Mouse (Mus musculus): ENCODE data around the gene Spint4. TPM values are rescaled to one million over a fixed set of nuclear protein-coding genes. Genes with fewer than 3 reads are reported as not detected.
A peak's percentile ranks its signal among the peaks of the same experiment; 100 is the strongest.

Spint4 gene
- polyA plus RNA-seq, 1 experiment from 2014 or later: not detected

- no peak for ATAC-seq (replicated peaks)
- WGBS: 75% methylated on average over 3 of the region's 3 CpGs
- no peaks in the 10 kb centered on the region for H3K27me3 ChIP-seq (replicated peaks)
- no peak overlapping the region for H3K4me3 ChIP-seq
- no peak overlapping the region for H3K4me2 ChIP-seq
- H3K4me1 ChIP-seq: no peaks in the 10 kb centered on the region
- no peak overlapping the region for H3K27ac ChIP-seq
- no peaks in the 10 kb centered on the region for H3K9me3 ChIP-seq
- H3K36me3 ChIP-seq (replicated peaks): no peaks in the 10 kb centered on the region
- no peak overlapping the region for H3K9ac ChIP-seq
These were observed 39.2 kb downstream of the Spint4 start for GRCm38 (mm10) chr2:164737377-164738090.

- Histone ChIP-seq H3K4me1 (peaks cover 1% of the 10 kb centered on the region), H3K9me3 (no peaks in the 10 kb centered on the region), H3K36me3 (replicated peaks) (no peaks in the 10 kb centered on the region), H3K9ac (no peak overlapping the region), H3K4me3 (no peak overlapping the region), H3K4me2 (no peak overlapping the region), H3K27me3 (replicated peaks) (no peaks in the 10 kb centered on the region), H3K27ac (no peak overlapping the region)
- ATAC-seq (replicated peaks): no peak
- 65% methylated on average over 7 of the region's 7 CpGs for WGBS
These were observed 41.6 kb downstream of the Spint4 start for GRCm38 (mm10) chr2:164739876-164740275.

GRCm38 (mm10) chr2:164744987-164745386 is 46.7 kb downstream of the Spint4 start:
- peak overlapping the region; percentile 90 for H3K4me2 ChIP-seq
- H3K9me3 ChIP-seq: no peaks in the 10 kb centered on the region
- ATAC-seq (replicated peaks): no peak
- peak overlapping the region; percentile 84 for H3K4me3 ChIP-seq
- peaks cover 35% of the 10 kb centered on the region for H3K4me1 ChIP-seq
- H3K27ac ChIP-seq: 0 out of 2 replicates have a peak overlapping the region, but pooled peaks have one; percentile 78
- no peaks in the 10 kb centered on the region for H3K27me3 ChIP-seq (replicated peaks)
- peak overlapping the region; percentile 94 for H3K9ac ChIP-seq
- 76% methylated on average over 13 of the region's 13 CpGs for WGBS
- 0 out of 2 replicates have a peak, but pooled peaks cover 3% of the 10 kb centered on the region for H3K36me3 ChIP-seq (replicated peaks)

GRCm38 (mm10) chr2:164745843-164746479 is 47.7 kb downstream of the Spint4 start, which contains the start of the genes Wfdc3 and Dnttip1:
Gene Wfdc3, minus strand, starts transcription at chr2:164745931.
Gene Dnttip1, plus strand, starts transcription at chr2:164745983.
- H3K4me3 ChIP-seq: peak within 1 kb of the TSS; percentile 84
- peak within 1 kb of the TSS; percentile 78 for H3K27ac ChIP-seq
- 0% methylated on average over 67 of the region's 70 CpGs for WGBS
- H3K9ac ChIP-seq: peak within 1 kb of the TSS; percentile 94
- H3K9me3 ChIP-seq: no peaks in the 10 kb centered on the region
- peaks cover 35% of the 10 kb centered on the region for H3K4me1 ChIP-seq
- peak; percentile 90 for ATAC-seq (replicated peaks)
- 0 out of 2 replicates have a peak, but pooled peaks cover 3% of the 10 kb centered on the region for H3K36me3 ChIP-seq (replicated peaks)
- H3K27me3 ChIP-seq (replicated peaks): no peaks in the 10 kb centered on the region
- peak within 1 kb of the TSS; percentile 90 for H3K4me2 ChIP-seq

- Histone ChIP-seq H3K4me1 (peaks cover 35% of the 10 kb centered on the region), H3K4me3 (peak overlapping the region; percentile 84), H3K36me3 (replicated peaks) (0 out of 2 replicates have a peak, but pooled peaks cover 3% of the 10 kb centered on the region), H3K27me3 (replicated peaks) (no peaks in the 10 kb centered on the region), H3K4me2 (peak overlapping the region; percentile 90), H3K9ac (peak overlapping the region; percentile 94), H3K9me3 (no peaks in the 10 kb centered on the region), H3K27ac (no peak overlapping the region)
- WGBS: 59% methylated on average over 8 of the region's 8 CpGs
- no peak for ATAC-seq (replicated peaks)
These were observed 48.4 kb downstream of the Spint4 start for GRCm38 (mm10) chr2:164746693-164747092.

- no peak for ATAC-seq (replicated peaks)
- H3K27ac ChIP-seq: no peak overlapping the region
- no peak overlapping the region for H3K4me3 ChIP-seq
- WGBS: 90% methylated on average over 4 of the region's 4 CpGs
- no peaks in the 10 kb centered on the region for H3K9me3 ChIP-seq
- no peak overlapping the region for H3K9ac ChIP-seq
- no peak overlapping the region for H3K4me2 ChIP-seq
- H3K36me3 ChIP-seq (replicated peaks): 0 out of 2 replicates have a peak, but pooled peaks cover 6% of the 10 kb centered on the region
- peaks cover 35% of the 10 kb centered on the region for H3K4me1 ChIP-seq
- H3K27me3 ChIP-seq (replicated peaks): no peaks in the 10 kb centered on the region
These were observed 49.9 kb downstream of the Spint4 start for GRCm38 (mm10) chr2:164748191-164748590.

- Histone ChIP-seq H3K4me3 (no peak overlapping the region), H3K9ac (no peak overlapping the region), H3K4me1 (peaks cover 35% of the 10 kb centered on the region), H3K27me3 (replicated peaks) (no peaks in the 10 kb centered on the region), H3K4me2 (no peak overlapping the region), H3K9me3 (no peaks in the 10 kb centered on the region), H3K36me3 (replicated peaks) (peaks cover 8% of the 10 kb centered on the region; the same call in 1 of the 2 replicates), H3K27ac (no peak overlapping the region)
- 90% methylated on average over 6 of the region's 6 CpGs for WGBS
- no peak for ATAC-seq (replicated peaks)
These were observed 50.7 kb downstream of the Spint4 start for GRCm38 (mm10) chr2:164748991-164749390.

Other genes with a start within 250 kb of the Spint4 start
- gene Sys1, start 241.5 kb upstream of the Spint4 start, polyA plus RNA-seq (2015; fragmentation: Nextera tagmentation; extraction: Ambion mirVana): 87.9 and 90.5 TPM in 2 replicates
- 2.4 and 3.5 TPM in 2 replicates for gene Gm20458, start 237.5 kb upstream of the Spint4 start, polyA plus RNA-seq (2015; fragmentation: Nextera tagmentation; extraction: Ambion mirVana)
- not detected in 2 replicates for gene Trp53tg5, start 224.8 kb upstream of the Spint4 start, polyA plus RNA-seq (2015; fragmentation: Nextera tagmentation; extraction: Ambion mirVana)
- gene Dbndd2, start 212.4 kb upstream of the Spint4 start, polyA plus RNA-seq (2015; fragmentation: Nextera tagmentation; extraction: Ambion mirVana): 19.2 and 19.5 TPM in 2 replicates
- 97.7 and 101 TPM in 2 replicates for gene Pigt, start 201.0 kb upstream of the Spint4 start, polyA plus RNA-seq (2015; fragmentation: Nextera tagmentation; extraction: Ambion mirVana)
- 2.6 and 3.2 TPM in 2 replicates for gene Wfdc2, start 136.1 kb upstream of the Spint4 start, polyA plus RNA-seq (2015; fragmentation: Nextera tagmentation; extraction: Ambion mirVana)
- gene Spint3, start 125.0 kb upstream of the Spint4 start, polyA plus RNA-seq (2015; fragmentation: Nextera tagmentation; extraction: Ambion mirVana): not detected in 2 replicates
- not detected in 2 replicates for gene Wfdc6a, start 113.1 kb upstream of the Spint4 start, polyA plus RNA-seq (2015; fragmentation: Nextera tagmentation; extraction: Ambion mirVana)
- gene Eppin, start 104.9 kb upstream of the Spint4 start, polyA plus RNA-seq (2015; fragmentation: Nextera tagmentation; extraction: Ambion mirVana): not detected in 2 replicates
- not detected in 2 replicates for gene Wfdc6b, start 85.0 kb upstream of the Spint4 start, polyA plus RNA-seq (2015; fragmentation: Nextera tagmentation; extraction: Ambion mirVana)
- not detected in 2 replicates for gene Wfdc8, start 84.9 kb upstream of the Spint4 start, polyA plus RNA-seq (2015; fragmentation: Nextera tagmentation; extraction: Ambion mirVana)
- not detected in 2 replicates for gene Wfdc16, start 59.7 kb upstream of the Spint4 start, polyA plus RNA-seq (2015; fragmentation: Nextera tagmentation; extraction: Ambion mirVana)
- not detected in 2 replicates for gene Wfdc10, start 42.5 kb upstream of the Spint4 start, polyA plus RNA-seq (2015; fragmentation: Nextera tagmentation; extraction: Ambion mirVana)
- gene Wfdc9, start 41.9 kb upstream of the Spint4 start, polyA plus RNA-seq (2015; fragmentation: Nextera tagmentation; extraction: Ambion mirVana): 0.34 TPM in 1 of 2 replicates, not detected in the other
- gene Wfdc11, start 24.4 kb upstream of the Spint4 start, polyA plus RNA-seq (2015; fragmentation: Nextera tagmentation; extraction: Ambion mirVana): not detected in 2 replicates
- gene Wfdc13, start 13.4 kb upstream of the Spint4 start, polyA plus RNA-seq (2015; fragmentation: Nextera tagmentation; extraction: Ambion mirVana): not detected in 2 replicates
- not detected in 2 replicates for gene Spint5, start 16.8 kb downstream of the Spint4 start, polyA plus RNA-seq (2015; fragmentation: Nextera tagmentation; extraction: Ambion mirVana)
- 1.3 and 1.9 TPM in 2 replicates for gene Wfdc3, start 47.4 kb downstream of the Spint4 start, polyA plus RNA-seq (2015; fragmentation: Nextera tagmentation; extraction: Ambion mirVana)
- gene Dnttip1, start 47.5 kb downstream of the Spint4 start, polyA plus RNA-seq (2015; fragmentation: Nextera tagmentation; extraction: Ambion mirVana): 52.7 and 55.4 TPM in 2 replicates
- gene Ube2c, start 71.4 kb downstream of the Spint4 start, polyA plus RNA-seq (2015; fragmentation: Nextera tagmentation; extraction: Ambion mirVana): 56.6 and 64.4 TPM in 2 replicates
- gene Tnnc2, start 81.5 kb downstream of the Spint4 start, polyA plus RNA-seq (2015; fragmentation: Nextera tagmentation; extraction: Ambion mirVana): not detected in 2 replicates
- gene Snx21, start 87.3 kb downstream of the Spint4 start, polyA plus RNA-seq (2015; fragmentation: Nextera tagmentation; extraction: Ambion mirVana): 34.8 and 40.6 TPM in 2 replicates
- gene Acot8, start 106.4 kb downstream of the Spint4 start, polyA plus RNA-seq (2015; fragmentation: Nextera tagmentation; extraction: Ambion mirVana): 20.0 and 20.2 TPM in 2 replicates
- 17.8 and 18.4 TPM in 2 replicates for gene Zswim3, start 106.6 kb downstream of the Spint4 start, polyA plus RNA-seq (2015; fragmentation: Nextera tagmentation; extraction: Ambion mirVana)
- 28.3 and 31.3 TPM in 2 replicates for gene Zswim1, start 124.2 kb downstream of the Spint4 start, polyA plus RNA-seq (2015; fragmentation: Nextera tagmentation; extraction: Ambion mirVana)
- not detected in 2 replicates for gene Spata25, start 130.0 kb downstream of the Spint4 start, polyA plus RNA-seq (2015; fragmentation: Nextera tagmentation; extraction: Ambion mirVana)
- 101 and 109 TPM in 2 replicates for gene Ctsa, start 134.4 kb downstream of the Spint4 start, polyA plus RNA-seq (2015; fragmentation: Nextera tagmentation; extraction: Ambion mirVana)
- gene Neurl2, start 135.0 kb downstream of the Spint4 start, polyA plus RNA-seq (2015; fragmentation: Nextera tagmentation; extraction: Ambion mirVana): 6.4 and 6.6 TPM in 2 replicates
- 105 and 121 TPM in 2 replicates for gene Pltp, start 159.2 kb downstream of the Spint4 start, polyA plus RNA-seq (2015; fragmentation: Nextera tagmentation; extraction: Ambion mirVana)
- 85.3 and 93.1 TPM in 2 replicates for gene Pcif1, start 180.8 kb downstream of the Spint4 start, polyA plus RNA-seq (2015; fragmentation: Nextera tagmentation; extraction: Ambion mirVana)
- 17.8 and 18.9 TPM in 2 replicates for gene Zfp335, start 213.3 kb downstream of the Spint4 start, polyA plus RNA-seq (2015; fragmentation: Nextera tagmentation; extraction: Ambion mirVana)
- gene Mmp9, start 242.3 kb downstream of the Spint4 start, polyA plus RNA-seq (2015; fragmentation: Nextera tagmentation; extraction: Ambion mirVana): 28.9 and 34.3 TPM in 2 replicates